Mouse (Mus musculus) liver, embryonic 12.5 days (tissue): ENCODE results near the gene Wipf3. TPM values are rescaled to one million over a fixed set of nuclear protein-coding genes. Genes with fewer than 3 reads are reported as not detected.

Experiments
- ATAC-seq: fragments of 200-750 bp; cut with Nextera tagmentation; 2 replicates; pipeline ENCODE4 v1.8.0; 2017; ENCODE audit warnings: moderate number of reproducible peaks, mild to moderate bottlenecking, moderate library complexity
- H3K27ac ChIP-seq: fragments of 300-500 bp; sonication (generic); 2 replicates; pipeline ENCODE4 v1.5.1; 2016; ENCODE audit warnings: mild to moderate bottlenecking
- H3K27me3 ChIP-seq: fragments of 300-500 bp; sonication (generic); replicated peaks from 2 replicates; pipeline ENCODE4 v1.6.1; 2016; ENCODE audit warnings: mild to moderate bottlenecking, moderate library complexity
- H3K36me3 ChIP-seq: fragments of 300-500 bp; sonication (generic); 2 replicates; pipeline ENCODE4 v1.6.1; 2016; ENCODE audit warnings: mild to moderate bottlenecking, moderate library complexity
- H3K4me1 ChIP-seq: fragments of 300-500 bp; sonication (generic); 2 replicates; pipeline ENCODE4 v1.6.1; 2016
- H3K4me2 ChIP-seq: fragments of 300-500 bp; sonication (generic); 2 replicates; pipeline ENCODE4 v1.6.1; 2016; ENCODE audit warnings: mild to moderate bottlenecking, moderate library complexity
- H3K4me3 ChIP-seq: fragments of 300-500 bp; sonication (generic); 2 replicates; pipeline ENCODE4 v1.5.1; 2016; ENCODE audit warnings: mild to moderate bottlenecking, moderate library complexity
- H3K9ac ChIP-seq: fragments of 300-500 bp; sonication (generic); 2 replicates; pipeline ENCODE4 v1.6.1; 2016; ENCODE audit warnings: mild to moderate bottlenecking, moderate library complexity
- H3K9me3 ChIP-seq: fragments of 300-500 bp; sonication (generic); replicated peaks from 2 replicates; pipeline ENCODE4 v1.6.1; 2016; ENCODE audit warnings: mild to moderate bottlenecking, moderate library complexity
- WGBS: fragments of 180-500 bp; shearing (Covaris S2); methylation state at CpG from one replicate; pipeline ENCODE4 v1.1.7; 2016; ENCODE audit not compliant: insufficient replicate concordance; 5-methylcytosine and 5-hydroxymethylcytosine counted together
- polyA plus RNA-seq: library from polyadenylated mRNA; unstranded; fragments of >200 nt; fragmentation: Nextera tagmentation; extraction: Ambion mirVana; gene quantifications from 2 replicates; pipeline ENCODE4 v1.2.1, GENCODE M21; 2016

Gene Wipf3
- polyA plus RNA-seq, 1 experiment from 2014 or later: 0.15 TPM

DNA sequence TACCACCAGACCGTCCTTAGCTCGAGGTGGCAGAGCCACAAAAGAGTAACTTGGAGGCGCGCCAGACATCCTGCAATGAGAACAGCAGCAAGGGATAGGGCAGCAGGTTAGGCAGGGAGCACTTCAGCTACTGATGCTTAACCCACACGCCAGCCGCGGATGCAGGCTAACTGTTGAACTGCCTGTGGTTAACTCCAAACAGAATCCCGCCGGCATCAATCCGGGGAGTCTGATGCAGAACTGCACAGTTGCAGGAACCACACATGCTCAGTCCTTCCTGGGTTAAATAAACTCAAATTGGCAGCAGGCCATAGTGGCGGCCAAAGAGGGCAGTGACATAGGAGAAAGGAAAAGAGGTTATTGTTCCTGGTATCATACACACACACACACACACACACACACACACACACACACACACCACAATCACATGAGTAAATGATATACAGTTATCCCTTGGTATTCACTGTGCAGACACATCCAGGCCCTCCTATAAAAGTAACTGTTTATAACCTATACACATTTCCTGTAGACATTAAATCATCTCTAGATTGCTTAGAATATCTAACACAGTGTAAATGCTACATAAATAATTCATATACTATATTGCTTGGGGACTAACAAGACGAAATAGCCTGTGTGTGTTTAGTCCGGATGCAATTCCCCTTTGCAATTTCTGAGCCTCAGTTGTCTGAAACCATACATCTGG lies 119.1 kb downstream of the Wipf3 start:
- Histone ChIP-seq H3K4me1 (no peaks in the 10 kb centered on the region), H3K4me2 (no peak overlapping the region), H3K9me3 (no peaks in the 10 kb centered on the region), H3K9ac (no peak overlapping the region), H3K27ac (no peak overlapping the region), H3K36me3 (no peaks in the 10 kb centered on the region), H3K27me3 (no peaks in the 10 kb centered on the region), H3K4me3 (no peak overlapping the region)
- no peak for ATAC-seq
- WGBS: 79% methylated on average over 13 of the region's 13 CpGs

DNA sequence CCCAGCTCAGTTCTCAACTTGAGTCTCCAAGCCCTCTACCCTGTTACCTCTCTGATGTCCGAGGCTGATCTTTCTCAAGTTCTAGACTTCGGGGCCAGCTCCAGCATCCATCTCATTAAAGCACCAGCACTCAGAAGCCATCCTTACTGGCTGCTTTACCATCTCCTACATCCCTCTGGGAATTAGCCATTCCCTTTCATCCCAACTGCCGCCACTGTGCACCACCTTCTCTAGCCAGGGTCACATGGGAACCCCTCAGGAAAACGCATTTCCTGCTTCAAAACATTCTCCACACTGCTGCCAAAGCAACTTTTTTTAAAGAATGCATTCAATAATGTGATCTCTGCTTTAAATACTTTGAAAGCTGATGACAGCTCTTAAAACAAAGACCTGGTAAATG lies 119.9 kb downstream of the Wipf3 start:
- no peak overlapping the region for H3K4me3 ChIP-seq
- ATAC-seq: no peak
- H3K27ac ChIP-seq: no peak overlapping the region
- no peaks in the 10 kb centered on the region for H3K9me3 ChIP-seq
- 56% methylated on average over 4 of the region's 4 CpGs for WGBS
- H3K27me3 ChIP-seq: no peaks in the 10 kb centered on the region
- no peak overlapping the region for H3K4me2 ChIP-seq
- no peaks in the 10 kb centered on the region for H3K36me3 ChIP-seq
- no peaks in the 10 kb centered on the region for H3K4me1 ChIP-seq
- H3K9ac ChIP-seq: no peak overlapping the region

DNA sequence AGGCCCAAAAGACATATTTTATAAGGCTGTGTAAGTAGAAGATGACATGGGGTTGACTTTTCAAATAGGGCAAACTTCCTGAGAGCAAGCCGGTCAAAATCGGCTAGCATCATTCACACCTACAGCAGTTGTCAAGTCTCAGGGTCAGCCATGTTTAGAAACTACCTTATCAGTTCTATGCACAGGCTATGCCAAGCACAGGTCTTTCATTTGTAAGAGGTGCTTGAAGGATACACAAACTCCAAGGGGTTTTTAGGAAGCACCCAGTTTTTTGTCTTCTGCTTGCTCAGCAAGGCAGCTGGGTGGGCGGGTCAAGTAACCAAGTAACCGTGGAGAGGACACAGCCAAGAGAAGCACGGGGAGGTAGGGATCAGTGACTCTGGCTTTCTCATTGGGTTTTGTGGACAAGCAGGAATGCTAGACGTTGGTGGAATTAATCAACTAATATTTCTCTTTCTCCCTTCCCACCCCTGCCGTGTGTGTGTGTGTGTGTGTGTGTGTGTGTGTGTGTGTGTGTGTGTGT lies 121.5 kb downstream of the Wipf3 start:
- 63% methylated on average over 6 of the region's 7 CpGs for WGBS
- no peak overlapping the region for H3K4me3 ChIP-seq
- no peaks in the 10 kb centered on the region for H3K9me3 ChIP-seq
- H3K9ac ChIP-seq: no peak overlapping the region
- no peak overlapping the region for H3K27ac ChIP-seq
- H3K27me3 ChIP-seq: no peaks in the 10 kb centered on the region
- ATAC-seq: no peak
- H3K36me3 ChIP-seq: no peaks in the 10 kb centered on the region
- no peaks in the 10 kb centered on the region for H3K4me1 ChIP-seq
- no peak overlapping the region for H3K4me2 ChIP-seq

DNA sequence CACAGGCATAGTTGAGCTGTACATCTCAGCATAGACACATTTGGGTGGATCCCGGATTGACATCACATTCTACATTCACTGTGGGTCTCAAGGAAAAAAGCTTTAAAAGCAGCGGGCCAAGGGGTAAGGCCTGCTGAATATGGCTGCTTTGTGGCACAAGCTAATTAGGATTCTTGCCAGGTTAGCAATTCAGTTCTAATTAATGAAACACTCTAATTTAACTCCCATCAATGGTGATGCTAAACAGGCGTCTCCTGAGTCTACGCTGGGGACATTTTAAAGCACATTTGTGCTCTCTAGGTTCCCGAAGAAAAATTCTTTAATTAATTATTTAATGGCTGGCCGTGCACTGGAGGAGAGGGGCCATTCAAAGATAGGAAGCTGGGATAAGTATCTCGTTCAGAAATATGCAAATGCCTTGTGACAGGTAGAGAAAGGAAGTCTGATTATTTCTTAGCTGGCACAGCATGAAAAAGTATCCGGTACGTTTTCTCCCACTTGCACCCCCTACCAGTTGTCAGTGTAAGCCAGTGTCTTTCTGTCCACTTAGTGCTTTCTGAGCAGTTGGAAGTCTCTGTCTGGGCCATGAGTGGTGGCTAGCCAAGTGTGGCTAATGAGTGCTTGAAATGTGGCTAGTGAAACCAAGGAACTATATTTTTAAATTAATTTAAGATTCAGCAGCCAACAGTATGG lies 123.5 kb downstream of the Wipf3 start:
- H3K27ac ChIP-seq: no peak overlapping the region
- 70% methylated on average over 9 of the region's 9 CpGs for WGBS
- no peak overlapping the region for H3K4me3 ChIP-seq
- H3K4me1 ChIP-seq: no peaks in the 10 kb centered on the region
- no peaks in the 10 kb centered on the region for H3K27me3 ChIP-seq
- H3K9ac ChIP-seq: no peak overlapping the region
- no peaks in the 10 kb centered on the region for H3K9me3 ChIP-seq
- H3K36me3 ChIP-seq: no peaks in the 10 kb centered on the region
- no peak overlapping the region for H3K4me2 ChIP-seq
- ATAC-seq: no peak

Other genes with a start within 250 kb of the Wipf3 start
- gene Prr15, start 103.8 kb upstream of the Wipf3 start, polyA plus RNA-seq: 0.67 and 0.80 TPM in 2 replicates
- gene Scrn1, start 136.9 kb downstream of the Wipf3 start, polyA plus RNA-seq: 0.60 and 0.68 TPM in 2 replicates
- gene Plekha8, start 165.5 kb downstream of the Wipf3 start, polyA plus RNA-seq: 5.0 TPM in 2 replicates
- gene Fkbp14, start 167.7 kb downstream of the Wipf3 start, polyA plus RNA-seq: 5.9 and 6.2 TPM in 2 replicates